Mouse (Mus musculus): Measurements from ENCODE around the gene Pcbp1.

Gene Pcbp1

DNA sequence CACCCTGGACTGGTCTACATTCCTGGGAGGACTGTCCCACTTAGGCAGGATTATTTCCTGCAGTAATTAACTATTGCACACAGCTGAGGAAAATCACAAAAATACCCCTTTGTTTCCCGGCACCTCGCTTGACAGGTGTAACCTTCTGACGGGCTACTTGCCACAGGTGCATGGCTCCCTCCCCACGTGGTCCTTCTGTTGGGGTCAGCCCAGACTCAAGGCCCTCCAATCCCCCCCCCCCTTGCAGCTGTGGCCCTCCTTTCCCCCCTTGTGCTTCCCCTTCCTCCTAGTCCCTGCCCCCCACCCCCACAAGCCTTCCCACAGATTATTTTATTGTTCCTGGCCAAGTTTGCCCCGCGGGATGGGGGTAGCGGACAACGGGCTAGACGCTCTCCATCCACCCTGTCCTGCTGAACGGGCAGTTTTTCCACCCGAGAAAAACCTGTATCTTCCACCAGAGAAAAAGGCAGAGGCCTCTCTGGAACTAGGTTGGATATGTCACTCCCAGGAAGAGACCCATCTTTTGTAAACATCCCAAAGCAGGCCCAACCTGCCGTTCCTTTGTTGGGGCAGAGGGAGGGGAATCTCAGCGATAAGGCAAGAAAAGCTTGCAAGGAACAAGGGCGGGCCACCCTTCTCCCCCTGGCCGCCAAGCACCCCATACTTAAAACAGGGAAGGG, 2.2 kb downstream of the Pcbp1 start:
- DNase-seq (ENCODE audit: low spot score in 2 of 2) = peak in 1 of 2 experiments; percentile 10

DNA sequence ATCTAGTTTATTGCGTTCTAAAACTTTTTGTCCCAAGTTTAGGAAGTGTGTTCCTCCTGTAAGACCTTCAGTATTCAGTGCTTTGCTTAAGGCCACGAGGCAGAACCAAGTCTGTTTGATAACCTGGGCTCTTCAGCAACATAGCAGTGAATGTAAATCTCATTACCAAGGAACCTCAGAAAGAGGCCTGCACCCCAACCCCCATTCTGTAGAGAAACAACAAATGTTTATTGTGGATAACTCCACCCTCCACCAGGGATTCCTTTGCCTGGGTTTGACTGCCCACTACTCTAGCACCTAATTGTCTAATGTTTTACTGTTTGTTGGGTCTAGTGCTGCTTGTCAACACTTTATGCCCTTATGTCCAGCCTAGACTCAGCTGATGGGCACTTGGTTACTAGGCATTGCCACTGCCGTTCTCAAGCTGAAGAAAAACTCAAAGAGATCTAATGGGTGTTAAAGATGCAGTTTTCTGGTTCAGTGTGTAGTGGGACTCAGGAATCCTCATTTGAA, 2.8 kb downstream of the Pcbp1 start:
- DNase-seq (ENCODE audit: low spot score in 2 of 2) = no peak

DNA sequence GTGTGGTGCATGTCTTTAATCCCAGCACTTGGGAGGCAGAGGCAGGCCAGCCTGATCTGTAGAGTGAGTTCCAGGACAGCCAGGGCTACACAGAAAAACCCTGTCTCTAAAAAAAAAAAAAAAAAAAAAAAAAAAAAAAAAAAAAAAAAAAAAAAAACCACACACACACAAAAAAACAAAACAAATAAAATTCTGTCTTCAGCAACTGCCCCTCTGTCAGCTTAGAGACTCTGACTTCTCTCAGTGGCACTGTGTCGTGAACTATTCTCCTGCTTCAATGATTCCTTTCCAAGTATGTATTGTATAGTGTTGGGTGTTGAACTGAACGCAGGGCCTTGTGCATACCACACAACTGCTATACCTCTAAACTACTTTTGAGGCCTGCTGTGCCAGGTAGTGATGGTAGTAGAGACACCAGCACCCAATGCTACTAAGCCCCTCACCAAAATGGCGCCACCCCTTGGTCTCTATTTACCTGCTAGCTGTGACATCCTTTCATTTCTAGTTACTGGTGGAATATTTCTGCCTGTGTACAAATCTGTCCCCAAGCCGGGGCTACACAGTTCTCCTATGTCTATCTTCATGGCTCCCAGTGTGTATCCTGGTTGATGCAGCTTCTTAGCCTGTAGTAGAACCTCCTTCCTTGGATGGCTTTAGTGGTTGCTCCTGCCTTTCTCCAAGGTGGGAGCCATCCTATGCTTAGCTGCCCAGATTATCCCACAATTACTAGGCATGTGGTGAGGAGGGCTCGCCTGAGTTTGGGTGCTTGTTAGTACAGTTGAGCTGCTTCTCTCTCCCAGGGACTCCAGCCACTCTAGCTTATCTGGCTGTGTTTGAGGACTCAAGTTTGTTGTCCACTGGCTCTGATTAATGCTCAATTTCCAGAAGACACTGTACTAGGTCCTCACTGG, 3.9 kb downstream of the Pcbp1 start:
- DNase-seq (ENCODE audit: low spot score in 2 of 2) = no peak

GRCm38 (mm10) chr6:86519767-86520345, 6.3 kb downstream of the Pcbp1 start:
- DNase-seq (ENCODE audit: low spot score in 2 of 2) = no peak

GRCm38 (mm10) chr6:86516021-86516420, 10.1 kb downstream of the Pcbp1 start:
- DNase-seq (ENCODE audit: low spot score in 2 of 2) = no peak

GRCm38 (mm10) chr6:86513296-86513695, 12.8 kb downstream of the Pcbp1 start:
- DNase-seq (ENCODE audit: low spot score in 2 of 2) = no peak

- no peak for DNase-seq (ENCODE audit: low spot score in 2 of 2)
Observed at GRCm38 (mm10) chr6:86510979-86511378, 15.1 kb downstream of the Pcbp1 start.

- DNase-seq (ENCODE audit: low spot score in 2 of 2) = no peak
Observed at GRCm38 (mm10) chr6:86509866-86510200, 16.3 kb downstream of the Pcbp1 start.

- no peak for DNase-seq (ENCODE audit: low spot score in 2 of 2)
Observed at GRCm38 (mm10) chr6:86509194-86509865, 16.8 kb downstream of the Pcbp1 start.

DNA sequence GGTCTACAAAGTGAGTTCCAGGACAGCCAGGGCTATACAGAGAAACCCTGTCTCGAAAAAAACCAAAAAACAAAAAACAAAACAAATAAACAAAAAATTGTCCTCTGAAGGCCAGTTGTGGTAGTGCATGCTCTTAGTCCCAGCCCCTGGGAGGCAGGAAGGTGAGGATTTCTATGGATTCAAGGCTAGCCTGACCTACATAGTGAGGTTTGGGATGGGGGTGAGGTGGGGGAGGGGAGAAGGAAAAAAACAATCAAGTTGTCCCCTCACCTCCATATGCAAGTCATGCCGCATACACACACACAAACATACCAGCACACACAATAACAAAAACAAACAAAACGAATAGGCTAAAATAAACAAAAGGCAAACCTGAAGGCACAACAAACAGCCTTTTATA, 17.4 kb downstream of the Pcbp1 start:
- DNase-seq (ENCODE audit: low spot score in 2 of 2) = no peak

DNA sequence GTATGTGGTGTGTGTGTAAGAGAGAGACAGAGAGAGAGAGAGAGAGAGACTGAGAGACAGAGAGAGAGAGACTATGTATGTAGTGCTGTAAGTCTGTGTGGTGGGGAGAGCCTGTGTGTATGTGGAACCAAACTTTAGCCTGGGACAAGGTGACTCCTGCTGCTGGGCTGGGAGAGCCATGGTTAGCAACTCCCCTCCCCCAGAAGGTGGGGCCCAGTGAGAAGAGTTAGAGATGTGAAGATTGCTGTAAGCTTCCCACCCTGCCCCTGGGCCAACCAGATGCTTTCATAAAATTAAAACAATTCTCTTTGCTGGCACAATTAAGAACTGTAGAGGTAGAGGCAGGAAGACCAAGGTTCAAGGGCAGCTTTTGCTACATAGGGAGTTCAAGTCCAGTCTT, 19.0 kb downstream of the Pcbp1 start:
- no peak for DNase-seq (ENCODE audit: low spot score in 2 of 2)

DNA sequence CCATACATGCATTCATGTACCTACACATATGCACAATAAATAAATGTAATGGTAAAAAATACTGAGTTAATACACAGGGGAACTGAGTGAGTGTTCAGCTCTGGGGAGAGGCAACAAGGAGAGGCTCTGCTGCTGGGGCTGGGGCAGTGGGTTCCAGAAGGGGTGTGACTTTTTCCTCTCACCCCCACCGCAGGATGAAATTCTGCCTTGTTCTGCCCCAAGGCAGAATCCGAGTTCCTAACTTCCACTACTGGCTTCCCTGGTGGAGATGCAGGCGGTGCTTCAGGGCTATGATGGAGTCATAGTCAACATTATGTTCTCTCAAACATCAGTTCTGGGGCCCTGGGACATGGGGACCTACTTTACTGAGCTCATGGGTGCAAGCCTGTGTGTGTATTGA, 19.8 kb downstream of the Pcbp1 start:
- DNase-seq (ENCODE audit: low spot score in 2 of 2) = no peak

GRCm38 (mm10) chr6:86505671-86506070, 20.4 kb downstream of the Pcbp1 start:
- DNase-seq (ENCODE audit: low spot score in 2 of 2) = no peak

DNA sequence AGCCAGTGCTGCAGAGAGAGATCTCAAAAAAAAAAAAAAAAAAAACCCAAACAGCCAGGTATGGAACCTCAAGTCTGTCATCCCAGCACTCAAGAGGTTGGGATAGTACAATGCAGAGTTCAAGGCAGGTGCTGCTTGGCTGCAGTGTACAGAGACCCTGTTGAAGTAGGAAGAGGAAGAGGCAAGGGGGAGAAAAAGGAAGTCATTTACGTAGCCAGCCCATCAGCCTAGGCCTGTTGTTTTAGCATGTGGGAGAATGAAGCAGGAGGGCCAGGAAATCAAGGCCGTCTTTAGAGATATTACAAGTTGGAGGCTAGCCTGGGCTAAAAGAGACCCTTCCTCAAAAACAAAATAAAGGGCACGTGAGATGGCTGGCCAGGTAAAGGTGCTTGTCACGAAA, 22.6 kb downstream of the Pcbp1 start:
- no peak for DNase-seq (ENCODE audit: low spot score in 2 of 2)

DNA sequence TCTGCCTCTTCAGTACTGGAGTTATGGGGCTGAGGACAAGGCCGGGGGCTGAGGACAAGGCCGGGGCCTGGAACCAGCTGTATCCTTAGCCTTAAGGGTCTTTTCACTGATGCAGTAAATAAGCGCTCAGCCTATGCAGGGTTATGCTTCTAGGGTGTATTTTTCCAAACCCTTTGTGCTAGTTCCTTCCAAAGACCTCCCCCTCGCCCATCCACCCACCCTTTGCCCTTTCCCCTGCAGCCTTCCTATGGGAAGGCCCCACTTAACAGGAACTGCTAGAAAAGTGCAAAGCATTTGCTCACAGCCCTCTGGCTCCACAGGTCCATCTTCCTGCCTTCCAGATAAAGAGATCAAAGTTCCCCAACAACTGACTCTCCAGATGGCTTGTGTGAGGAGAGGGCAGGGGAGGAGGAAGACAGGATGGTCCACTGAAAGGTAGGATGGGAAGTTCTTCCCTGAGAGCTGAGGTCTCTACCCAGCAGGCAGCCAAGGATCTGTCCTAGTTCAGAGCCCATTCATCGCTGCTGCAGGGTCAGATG, 26.5 kb downstream of the Pcbp1 start:
- DNase-seq (ENCODE audit: low spot score in 2 of 2) = no peak

DNA sequence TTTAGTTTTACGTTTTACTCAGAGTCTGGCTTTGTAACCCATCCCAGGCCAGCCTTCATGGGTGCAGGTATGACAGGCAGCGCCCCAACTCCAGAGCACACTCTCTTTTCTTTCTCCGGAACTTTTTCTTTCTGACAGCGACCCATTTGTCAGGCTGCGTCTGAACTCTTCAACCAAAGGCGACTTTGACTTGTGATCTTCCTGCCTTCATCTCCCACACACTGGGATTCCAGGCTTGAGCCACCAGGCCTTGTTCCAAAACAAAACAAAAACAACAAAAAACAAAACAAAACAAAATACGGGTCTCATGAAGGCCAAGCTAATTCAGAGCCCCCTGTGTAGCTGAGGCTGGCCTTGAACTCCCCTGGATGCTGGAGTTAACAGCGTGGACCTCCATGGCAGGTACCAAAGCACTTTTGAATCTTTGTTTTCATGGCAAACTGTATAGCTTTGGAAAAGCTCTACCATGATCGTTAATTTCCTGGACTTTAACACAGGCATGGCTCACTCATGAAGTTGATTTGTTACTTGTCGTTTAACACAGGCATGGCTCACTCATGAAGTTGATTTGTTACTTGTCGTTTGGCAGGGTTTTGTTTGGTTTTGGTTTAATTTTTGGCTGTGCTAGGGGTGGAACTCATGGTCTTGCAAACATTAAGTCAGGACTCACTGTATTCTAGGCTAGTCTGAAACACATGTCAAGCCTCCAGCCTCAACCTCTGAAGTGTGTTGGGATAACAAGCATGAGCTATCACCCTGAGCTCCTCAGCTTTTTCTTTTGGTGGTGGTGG, 28.0 kb downstream of the Pcbp1 start:
- DNase-seq (ENCODE audit: low spot score in 2 of 2) = no peak

- no peak for DNase-seq (ENCODE audit: low spot score in 2 of 2)
Observed at GRCm38 (mm10) chr6:86497071-86497815, 28.9 kb downstream of the Pcbp1 start.

- no peak for DNase-seq (ENCODE audit: low spot score in 2 of 2)
Observed at GRCm38 (mm10) chr6:86496585-86496984, 29.5 kb downstream of the Pcbp1 start.

DNA sequence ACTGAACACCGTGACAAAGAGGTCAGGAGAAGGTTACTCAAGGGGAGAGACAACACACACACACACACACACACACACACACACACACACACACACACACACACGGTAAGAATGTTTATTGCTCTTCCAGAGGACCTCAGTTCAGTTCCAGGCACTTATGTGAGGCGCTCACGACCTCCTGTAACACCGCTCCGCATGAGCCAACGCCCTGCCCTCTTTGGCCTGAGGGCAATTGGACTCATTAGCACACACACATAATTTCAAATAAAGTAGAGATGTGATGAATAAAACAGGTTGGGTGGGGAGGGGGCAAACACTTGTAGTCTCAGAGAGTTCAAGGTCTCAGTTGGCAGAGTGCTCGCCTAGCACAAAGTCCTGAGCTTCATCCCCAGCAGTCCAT, 30.0 kb downstream of the Pcbp1 start:
- no peak for DNase-seq (ENCODE audit: low spot score in 2 of 2)

DNA sequence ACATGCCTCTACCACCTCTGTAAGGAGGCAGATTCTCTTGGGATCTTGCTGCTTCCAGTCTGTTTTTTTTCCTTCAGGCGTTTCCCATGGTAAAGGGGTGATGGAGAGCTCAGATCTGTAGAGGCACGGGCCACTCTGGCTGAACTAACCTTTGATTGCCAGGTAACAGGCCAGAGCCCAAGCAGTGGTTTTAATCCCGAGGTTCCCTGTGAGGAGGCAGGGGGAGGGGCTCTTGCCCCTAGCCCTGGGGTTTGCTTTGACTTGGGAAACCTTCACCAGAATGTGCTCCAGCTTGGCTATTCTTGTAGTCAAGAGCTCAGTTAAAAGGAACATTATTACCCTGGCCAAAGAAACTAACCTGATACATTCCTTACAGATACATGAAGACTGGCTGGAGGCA, 30.5 kb downstream of the Pcbp1 start:
- no peak for DNase-seq (ENCODE audit: low spot score in 2 of 2)
